Mouse (Mus musculus): ENCODE results near the gene Trub1.

Gene Trub1

DNA sequence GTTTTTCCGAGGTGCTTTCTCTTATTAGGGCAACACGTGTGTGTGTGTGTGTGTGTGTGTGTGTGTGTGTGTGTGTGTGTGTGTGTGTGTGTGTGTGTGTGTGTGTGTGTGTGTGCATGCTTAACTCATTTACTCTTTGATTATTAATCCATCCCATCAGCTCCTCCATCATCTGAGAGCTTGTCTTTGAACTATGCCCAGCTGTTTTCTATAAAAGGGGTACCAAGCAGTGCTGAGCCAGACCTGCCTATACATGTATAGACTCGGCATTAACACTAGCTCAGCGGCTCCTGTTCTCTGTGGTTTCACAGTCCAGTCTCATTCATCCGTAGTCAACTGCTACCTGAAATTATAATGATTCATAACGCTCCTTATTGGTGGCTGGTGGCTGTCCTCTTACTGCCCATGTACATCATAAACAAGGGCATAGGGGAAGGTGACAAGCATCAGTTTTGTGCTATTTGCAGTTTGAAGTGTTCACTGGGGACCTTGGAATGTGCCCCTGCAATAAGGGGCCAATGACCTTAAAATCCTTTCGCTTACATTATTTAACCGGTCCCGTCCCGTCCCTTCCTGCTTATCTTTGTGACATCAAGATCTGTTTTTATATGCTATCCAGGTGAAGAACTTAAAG is 45.5 kb downstream of the Trub1 start:
- DNase-seq (ENCODE audit: low spot score) = no peak

- DNase-seq (ENCODE audit: low spot score) = no peak
Observed at GRCm38 (mm10) chr19:57498884-57499410, 46.2 kb downstream of the Trub1 start.

DNA sequence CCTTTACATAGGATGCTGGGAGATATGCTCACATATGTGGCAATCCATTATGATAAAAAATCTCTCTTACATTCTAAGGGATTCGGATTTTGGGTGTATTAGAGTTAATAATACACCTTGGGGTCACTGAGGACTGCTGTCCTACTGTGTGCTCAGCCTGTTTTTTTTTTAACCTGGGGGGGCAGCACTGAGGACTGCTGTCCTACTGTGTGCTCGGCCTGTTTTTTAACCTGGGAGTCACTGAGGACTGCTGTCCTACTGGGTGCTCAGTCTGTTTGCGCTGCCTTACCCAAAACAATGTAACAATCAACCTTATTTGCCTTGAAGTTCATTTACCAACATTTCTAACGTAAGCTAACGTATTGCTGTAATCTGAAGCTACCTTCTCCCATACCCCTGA is 47.5 kb downstream of the Trub1 start:
- DNase-seq (ENCODE audit: low spot score) = no peak

DNA sequence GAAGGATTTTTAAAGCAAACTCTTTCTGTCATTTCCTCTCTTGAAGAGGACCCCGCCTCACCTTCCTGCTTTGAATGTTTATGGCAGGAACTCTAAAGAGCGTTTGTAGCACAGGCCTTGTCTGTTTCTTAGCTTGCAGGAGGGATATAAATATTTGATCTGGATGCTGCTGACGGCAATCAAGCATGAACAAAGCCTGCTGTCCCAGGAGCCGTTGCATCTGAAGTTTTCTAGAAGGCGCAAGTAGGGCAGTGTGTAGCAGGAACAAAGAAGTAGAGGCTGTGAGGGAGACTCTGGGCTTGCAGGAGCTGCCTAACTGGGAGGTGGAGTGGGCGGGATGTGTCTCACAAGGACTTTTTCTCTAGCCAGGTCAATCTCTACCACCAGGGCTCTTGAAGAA is 50.4 kb downstream of the Trub1 start:
- DNase-seq (ENCODE audit: low spot score) = no peak

GRCm38 (mm10) chr19:57505048-57505932 is 52.6 kb downstream of the Trub1 start:
- no peak for DNase-seq (ENCODE audit: low spot score)

GRCm38 (mm10) chr19:57506591-57506990 is 53.9 kb downstream of the Trub1 start:
- no peak for DNase-seq (ENCODE audit: low spot score)

DNA sequence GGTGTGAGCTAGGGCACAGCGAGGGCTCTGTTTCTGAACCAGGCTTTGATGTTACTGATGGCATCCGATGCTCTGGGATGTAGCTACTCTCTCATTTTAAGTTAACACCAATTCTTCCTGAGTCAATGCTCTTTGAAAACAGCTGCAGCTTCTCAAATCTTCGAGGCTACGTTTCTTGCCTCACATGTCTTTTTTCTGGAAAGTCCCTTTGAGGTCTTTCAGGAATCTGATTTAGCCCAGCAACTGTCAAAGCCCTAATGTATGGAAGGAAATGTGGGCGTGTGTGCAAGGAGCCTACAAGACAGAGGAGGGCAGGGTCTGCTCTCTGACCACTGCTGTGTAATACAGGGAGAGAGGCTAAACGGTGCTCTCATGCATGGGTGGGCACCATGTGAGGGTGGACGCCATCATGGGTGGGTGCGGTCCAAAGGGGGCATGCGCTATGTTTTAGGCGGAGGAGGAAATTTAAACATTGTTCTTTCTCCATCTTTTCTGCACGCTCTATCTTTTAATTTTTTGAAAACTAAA is 55.6 kb downstream of the Trub1 start:
- DNase-seq (ENCODE audit: low spot score) = no peak

GRCm38 (mm10) chr19:57509758-57510319 is 57.1 kb downstream of the Trub1 start:
- DNase-seq (ENCODE audit: low spot score) = no peak

DNA sequence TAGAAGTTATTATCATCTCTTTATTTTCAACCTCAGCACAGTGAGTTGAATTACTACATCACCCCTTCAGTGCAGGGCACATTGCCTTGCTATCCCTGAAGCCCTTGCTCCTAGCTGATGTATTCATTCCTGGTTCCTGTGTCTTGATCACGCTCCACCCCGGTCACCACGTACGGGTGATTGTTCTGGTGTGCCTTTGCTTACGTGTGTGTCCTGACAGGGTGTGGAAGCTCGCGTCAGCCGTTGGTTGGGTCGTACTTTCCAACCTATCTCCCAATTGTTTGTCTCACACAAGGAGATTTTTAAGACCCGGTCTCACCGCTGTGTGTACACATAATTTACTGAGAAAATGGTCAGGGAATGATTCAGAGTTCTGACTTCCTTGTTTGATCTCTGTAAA is 58.1 kb downstream of the Trub1 start:
- no peak for DNase-seq (ENCODE audit: low spot score)

- no peak for DNase-seq (ENCODE audit: low spot score)
Observed at GRCm38 (mm10) chr19:57513123-57513522, 60.4 kb downstream of the Trub1 start.

GRCm38 (mm10) chr19:57521721-57522120 is 69.0 kb downstream of the Trub1 start:
- DNase-seq (ENCODE audit: low spot score) = peak; percentile 5

DNA sequence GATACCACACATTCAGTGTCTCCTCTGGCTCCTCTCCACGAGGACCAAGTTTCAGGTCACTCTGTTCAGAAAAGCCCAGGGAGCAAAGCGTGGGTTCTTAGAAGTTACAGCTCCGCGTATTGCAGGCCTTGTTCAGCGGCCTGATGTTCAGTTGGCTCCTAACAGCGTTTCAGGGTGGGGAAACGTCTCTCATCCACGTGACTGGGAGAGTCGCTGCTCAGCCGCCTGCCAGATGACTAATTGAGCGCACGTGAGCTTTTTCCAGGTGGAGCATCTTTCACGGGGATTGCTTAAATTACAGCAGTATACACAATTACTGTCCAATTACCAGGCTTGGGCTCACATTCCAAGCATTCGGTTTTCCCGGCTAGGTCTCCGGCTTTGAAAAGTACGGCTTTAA is 70.7 kb downstream of the Trub1 start:
- no peak for DNase-seq (ENCODE audit: low spot score)

- no peak for DNase-seq (ENCODE audit: low spot score)
Observed at GRCm38 (mm10) chr19:57525693-57526092, 73.0 kb downstream of the Trub1 start.

- no peak for DNase-seq (ENCODE audit: low spot score)
Observed at GRCm38 (mm10) chr19:57530212-57530611, 77.5 kb downstream of the Trub1 start.

- DNase-seq (ENCODE audit: low spot score) = no peak
Observed at GRCm38 (mm10) chr19:57534262-57534661, 81.5 kb downstream of the Trub1 start.

DNA sequence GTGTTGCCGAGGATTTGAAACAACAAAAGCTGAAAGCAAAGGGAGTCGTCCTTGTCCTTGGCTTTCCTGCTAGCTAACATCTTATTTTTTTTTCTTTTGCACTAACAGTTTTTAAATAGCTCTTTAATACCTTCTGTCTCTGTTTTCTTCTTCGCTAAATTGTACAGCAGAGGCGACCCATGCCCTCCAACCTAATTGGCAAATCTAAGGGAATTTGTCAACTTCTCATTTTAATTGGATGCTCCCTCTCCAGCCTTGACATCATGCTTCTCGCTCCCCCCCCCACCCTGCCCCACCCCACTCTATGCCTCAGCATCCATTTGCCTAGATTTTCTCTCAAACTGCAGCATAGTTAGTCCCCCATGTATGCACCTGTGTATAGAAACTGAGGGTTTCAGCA is 83.8 kb downstream of the Trub1 start:
- no peak for DNase-seq (ENCODE audit: low spot score)

DNA sequence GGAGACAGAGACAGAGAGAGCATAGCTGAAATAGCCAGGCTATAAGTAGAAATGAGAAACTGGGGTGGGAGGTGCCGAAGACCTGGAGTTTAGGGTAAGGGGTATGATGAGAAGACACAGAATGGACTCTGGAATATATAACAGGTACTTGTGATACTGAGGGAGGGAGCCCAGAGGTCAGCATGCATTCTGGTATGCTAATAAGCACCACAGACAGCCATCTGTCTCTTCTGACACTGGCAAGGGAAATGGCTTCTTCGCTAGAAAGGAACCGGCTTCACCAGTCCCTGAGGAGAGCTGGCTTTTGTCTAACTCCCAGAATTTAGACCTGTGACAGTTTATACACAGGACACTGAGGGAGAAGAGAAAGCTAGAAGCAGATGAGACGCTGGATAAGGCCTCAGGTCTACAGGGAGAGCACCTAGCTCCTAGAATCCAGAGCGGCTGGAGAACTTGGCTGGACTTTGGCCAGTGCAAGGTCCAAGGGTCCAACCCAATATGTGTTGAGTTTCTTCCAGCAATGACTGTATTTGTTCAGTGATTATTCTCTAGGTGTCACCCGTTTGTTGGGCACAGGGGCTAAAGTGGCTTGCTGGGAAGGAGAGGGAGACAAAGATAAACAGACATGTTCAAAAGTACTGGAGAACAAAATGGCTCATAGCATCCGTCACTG is 84.9 kb downstream of the Trub1 start:
- DNase-seq (ENCODE audit: low spot score) = no peak

DNA sequence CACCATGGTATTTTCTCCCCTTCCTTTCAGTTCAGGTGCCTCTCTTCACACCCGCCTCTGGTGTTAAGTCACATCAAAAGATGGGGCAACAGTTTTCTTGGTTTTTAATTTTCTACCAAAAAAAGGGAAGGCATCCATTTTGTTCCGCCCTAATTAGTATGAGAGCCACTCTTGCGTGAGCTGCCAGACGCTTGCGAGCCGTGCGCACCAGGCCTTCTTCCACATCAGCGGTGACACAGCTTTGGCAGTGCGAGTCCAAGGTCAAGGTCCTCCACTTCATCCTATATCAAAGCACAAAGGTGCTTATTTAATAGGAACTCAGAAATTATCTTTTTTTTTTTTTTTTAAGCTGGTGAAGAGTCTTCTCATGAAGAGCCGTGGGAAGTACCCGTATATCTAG is 87.4 kb downstream of the Trub1 start:
- no peak for DNase-seq (ENCODE audit: low spot score)
